Mouse (Mus musculus) urinary bladder, postnatal 14 days (tissue): ENCODE measurements around the gene Rps3.
"Not testable (repeated sequence)": the region's sequence is repeated elsewhere in the genome, so short reads cannot be mapped to it uniquely, and the experiment has no call there.

Experiments used
- DNase-seq: peaks from one replicate; pipeline ENCODE4 v3.0.0; 2021; ENCODE audit warnings: low spot score

Gene Rps3

DNA sequence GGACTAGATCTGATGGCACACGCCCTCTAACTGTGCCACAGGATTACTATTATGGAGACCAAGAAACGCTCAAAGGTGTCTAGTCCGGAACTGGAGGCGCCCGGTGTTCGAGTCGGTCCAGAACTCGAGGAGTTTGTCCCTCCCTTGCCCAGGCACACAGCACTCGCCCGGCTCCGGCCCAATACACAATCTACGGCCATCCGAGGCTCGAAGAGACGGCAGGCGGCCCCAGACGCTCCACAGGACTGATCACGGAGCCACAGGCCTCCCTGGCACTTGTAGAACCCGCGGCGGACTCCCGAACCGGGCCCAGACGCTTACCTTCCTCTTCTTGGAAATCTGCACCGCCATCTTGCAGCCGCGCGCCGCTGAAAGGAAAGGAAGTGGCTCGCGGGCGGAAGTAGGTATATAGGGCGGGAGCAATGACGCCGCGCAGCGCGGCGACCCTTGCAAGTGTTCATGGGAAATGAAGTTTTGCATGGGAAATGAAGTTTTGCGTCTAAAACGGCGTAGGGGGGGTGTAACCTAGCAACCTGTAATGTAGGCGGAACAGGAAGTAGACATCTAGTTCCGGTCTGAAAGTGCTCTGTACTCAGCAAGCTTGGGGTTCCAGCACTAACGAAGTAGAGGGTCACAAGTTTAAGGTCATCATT, at the start of gene Rps3:
Gene Rps3 (minus strand): TSS at position 468 of the 653 bp plus-strand sequence.
- peak; percentile 95 for DNase-seq

- no peak for DNase-seq
These were observed 49.0 kb upstream of the Rps3 start for GRCm38 (mm10) chr7:99532526-99532925.

GRCm38 (mm10) chr7:99531408-99531970, 48.0 kb upstream of the Rps3 start:
- no peak for DNase-seq

DNA sequence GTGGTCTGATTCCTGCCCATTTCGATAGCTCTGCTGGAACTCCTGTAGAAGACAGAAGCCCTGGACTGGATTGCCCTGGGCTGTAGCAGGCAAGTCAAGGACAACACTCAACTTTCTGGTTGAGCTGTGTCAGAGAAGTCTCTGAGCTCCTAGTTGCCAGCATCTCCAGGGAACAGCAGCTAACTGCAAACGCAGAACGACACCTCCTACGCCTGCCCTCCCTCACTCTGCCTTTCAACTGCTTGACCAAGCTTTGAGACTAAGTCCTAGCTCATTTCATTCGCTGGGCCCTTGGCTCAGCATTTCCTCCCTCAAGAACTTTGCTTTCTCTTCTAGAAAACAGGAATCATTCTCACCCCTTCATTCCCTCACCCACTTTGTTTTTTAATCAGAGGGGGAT, 45.9 kb upstream of the Rps3 start:
- DNase-seq: no peak

GRCm38 (mm10) chr7:99528547-99528946, 45.0 kb upstream of the Rps3 start:
- no peak for DNase-seq

GRCm38 (mm10) chr7:99523837-99524236, 40.3 kb upstream of the Rps3 start:
- no peak for DNase-seq

GRCm38 (mm10) chr7:99523121-99523520, 39.6 kb upstream of the Rps3 start:
- DNase-seq: no peak

- DNase-seq: peak; percentile 50
These were observed 35.6 kb upstream of the Rps3 start for GRCm38 (mm10) chr7:99518954-99519644.

- DNase-seq: no peak
These were observed 33.2 kb upstream of the Rps3 start for GRCm38 (mm10) chr7:99516814-99517157.

- DNase-seq: no peak
These were observed 32.7 kb upstream of the Rps3 start for GRCm38 (mm10) chr7:99516092-99516813.

GRCm38 (mm10) chr7:99510087-99510501, 26.6 kb upstream of the Rps3 start:
- peak; percentile 31 for DNase-seq

DNA sequence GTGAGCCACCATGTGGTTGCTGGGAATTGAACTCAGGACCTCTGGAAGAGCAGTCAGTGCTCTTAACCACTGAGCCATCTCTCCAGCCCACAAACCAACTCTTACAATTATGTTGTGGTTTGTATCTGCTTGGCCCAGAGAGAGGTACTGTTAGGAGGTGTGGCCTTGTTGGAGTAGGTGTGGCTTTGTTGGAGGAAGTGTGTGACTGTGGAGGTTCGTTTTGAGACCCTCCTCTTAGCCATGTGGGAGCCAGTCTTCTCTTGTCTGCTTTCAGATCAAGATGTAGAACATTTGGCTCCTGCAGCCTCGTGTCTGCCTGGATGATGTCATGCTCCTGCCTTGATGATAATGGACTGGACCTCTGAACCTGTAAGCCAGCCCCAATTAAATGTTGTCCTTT, 24.6 kb upstream of the Rps3 start:
- DNase-seq: not testable (repeated sequence)

DNA sequence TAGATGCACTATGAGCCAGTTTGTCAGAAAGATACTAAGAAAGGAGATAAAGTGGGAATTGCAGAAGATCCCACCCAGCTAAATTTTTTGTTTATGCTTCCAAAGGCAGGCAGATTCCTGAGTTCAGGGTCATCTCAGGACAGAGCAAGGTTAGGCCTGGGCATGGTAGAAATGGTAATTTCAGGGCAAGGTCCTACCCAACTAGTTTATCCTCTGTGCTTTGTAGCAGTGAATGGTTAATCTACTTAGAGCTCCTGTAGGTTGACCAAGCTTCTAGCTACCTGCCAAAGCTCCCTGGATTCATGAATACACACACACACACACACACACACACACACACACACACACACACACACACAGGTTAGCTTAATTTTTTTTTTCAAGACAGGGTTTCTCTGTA, 21.0 kb upstream of the Rps3 start:
- no peak for DNase-seq

DNA sequence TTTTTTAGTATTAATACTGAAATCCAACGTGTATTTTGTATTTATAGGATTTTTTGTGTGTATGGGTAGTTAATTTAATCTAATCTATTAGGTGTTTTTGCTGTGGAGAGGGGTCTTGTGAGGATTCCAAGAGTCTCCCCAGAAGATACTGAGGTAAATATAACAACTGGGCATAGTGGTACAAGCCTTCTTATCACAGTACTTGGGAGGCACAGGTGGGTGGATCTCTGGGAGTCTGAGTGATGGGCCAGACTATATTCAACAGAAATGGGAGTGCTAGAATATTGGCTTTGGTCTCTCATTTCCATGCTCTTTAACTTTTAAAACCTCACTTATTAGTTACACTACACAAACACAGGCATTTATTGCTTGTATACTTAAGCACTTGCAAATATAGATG, 17.6 kb upstream of the Rps3 start:
- no peak for DNase-seq

DNA sequence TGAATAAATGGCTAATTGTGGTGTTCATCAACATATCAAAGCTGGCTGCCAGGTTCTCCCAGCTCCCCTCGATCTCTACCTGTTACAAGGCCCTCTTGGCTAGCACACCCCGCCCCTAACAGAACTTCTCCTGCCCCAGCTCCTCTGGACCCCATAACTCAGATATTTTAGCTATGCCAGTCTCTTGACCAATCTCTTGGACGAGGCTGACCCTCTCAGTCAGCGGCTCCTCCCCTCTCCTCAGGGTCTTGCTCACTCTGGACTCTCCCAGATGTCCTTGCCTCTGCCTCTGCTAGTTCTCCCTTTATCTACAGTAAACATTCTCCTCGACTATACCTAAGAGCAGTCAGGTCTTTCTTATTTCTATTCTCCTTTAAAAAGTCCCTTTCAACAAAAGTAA, 17.1 kb upstream of the Rps3 start:
- no peak for DNase-seq

- DNase-seq: peak; percentile 81
These were observed 16.7 kb upstream of the Rps3 start for GRCm38 (mm10) chr7:99500201-99500600.

DNA sequence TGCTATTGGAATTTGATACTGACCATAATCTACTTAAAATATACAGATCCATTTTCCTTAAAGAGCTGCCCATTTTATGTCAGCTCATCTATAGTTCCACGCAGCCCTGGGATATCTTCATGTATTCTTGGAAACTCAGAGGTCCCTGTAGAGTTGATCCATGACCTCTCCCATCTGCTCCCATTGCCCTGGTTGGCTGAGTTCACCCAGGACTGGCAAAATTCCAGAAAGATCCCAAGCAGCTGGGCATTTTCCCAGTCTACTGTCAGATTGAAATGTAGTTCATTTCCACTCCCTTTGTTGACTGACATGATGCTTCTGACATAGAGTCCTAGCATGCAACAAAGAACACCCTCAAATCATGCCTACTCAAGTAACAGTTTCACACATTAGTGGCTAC, 15.6 kb upstream of the Rps3 start:
- no peak for DNase-seq

- no peak for DNase-seq
These were observed 6.2 kb upstream of the Rps3 start for GRCm38 (mm10) chr7:99489708-99490107.

DNA sequence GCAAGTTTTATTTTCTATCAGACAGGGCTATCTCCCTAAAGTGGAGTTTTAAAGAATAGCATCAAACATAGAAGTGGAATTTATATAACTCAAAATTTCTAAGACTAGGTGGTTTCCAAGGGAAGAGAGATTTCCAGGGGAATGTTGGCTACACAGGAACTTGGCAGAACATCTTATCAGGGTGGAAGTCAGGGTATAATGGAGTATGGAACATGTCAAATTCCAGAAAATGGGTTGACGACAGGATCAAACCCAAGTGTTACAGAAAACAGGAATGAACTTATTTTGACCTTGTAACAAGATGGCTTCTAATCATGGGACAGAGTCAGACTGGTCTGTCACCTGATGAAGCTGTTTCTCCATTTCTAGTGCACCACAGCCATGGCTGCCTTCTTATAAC, 1.1 kb upstream of the Rps3 start:
- no peak for DNase-seq

DNA sequence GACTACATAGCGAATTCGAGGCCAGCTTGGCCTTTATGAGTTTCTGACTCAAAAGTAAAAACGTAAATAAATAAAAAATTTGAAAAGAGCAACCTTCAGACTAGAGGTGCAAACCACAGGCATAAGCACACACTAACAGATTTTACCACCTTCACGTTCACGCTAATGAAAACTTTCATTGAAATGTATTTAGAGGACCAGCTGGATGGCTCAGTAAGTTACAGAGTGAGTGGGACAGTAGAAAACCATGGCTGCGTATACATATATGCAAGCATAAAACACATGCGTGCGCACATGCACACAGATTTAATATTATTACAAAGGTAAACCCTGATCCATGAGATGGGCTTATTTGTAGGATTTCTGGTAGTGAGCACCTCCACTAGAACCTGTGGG, 384 bp upstream of the Rps3 start:
- DNase-seq: no peak

DNA sequence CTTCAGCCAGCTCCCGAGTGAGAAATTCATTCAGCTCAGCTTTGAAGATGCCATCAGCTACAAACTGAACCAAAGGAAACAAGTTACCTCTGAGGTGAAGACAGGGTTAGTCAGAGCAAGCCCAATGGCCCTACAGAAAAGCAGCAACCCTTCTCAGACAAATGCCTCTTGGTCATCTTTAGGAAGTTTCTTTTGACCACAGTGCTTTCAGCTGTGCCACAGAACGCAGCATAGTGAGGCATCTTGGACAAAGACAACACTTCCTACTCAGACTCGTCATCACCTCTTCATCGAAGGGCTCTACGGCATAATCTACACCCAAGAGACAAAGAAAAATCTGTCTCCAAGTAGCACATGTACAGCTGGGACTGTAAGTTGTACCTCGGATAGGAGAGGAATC, 901 bp downstream of the Rps3 start:
- no peak for DNase-seq

GRCm38 (mm10) chr7:99477235-99477634, 6.3 kb downstream of the Rps3 start:
- no peak for DNase-seq

DNA sequence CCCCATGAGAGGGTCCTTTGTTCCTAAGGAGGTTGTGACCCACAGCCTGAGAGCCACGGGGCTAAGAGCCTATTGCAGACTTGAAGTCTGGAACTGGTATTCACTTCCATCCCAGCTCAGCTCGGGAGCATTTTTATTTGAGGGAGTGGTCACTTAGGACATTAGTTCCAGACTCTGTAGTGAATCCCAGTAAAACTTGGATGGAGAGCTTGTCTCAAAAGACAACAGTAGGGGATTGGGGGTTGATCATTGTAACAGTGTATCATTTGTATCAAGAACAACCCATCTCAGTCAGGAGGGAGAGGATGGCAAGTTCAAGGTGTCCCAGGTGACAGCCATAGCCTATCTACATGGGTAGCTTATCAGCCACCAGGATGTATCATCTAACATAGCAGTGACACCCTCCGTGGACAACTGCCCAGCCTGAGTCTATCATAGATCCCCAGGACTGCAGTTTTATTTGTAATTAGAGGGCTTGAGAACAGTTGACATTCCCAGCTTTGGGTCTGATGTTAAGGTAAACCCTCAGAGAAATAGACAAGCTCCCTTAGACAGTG, 6.9 kb downstream of the Rps3 start:
- no peak for DNase-seq
